Mouse (Mus musculus): ENCODE results near the gene Fam167b. TPM values are rescaled to one million over a fixed set of nuclear protein-coding genes. Genes with fewer than 3 reads are reported as not detected.

The Fam167b gene
- not detected in 2 replicates for total RNA-seq (2012; rRNA removed)

DNA sequence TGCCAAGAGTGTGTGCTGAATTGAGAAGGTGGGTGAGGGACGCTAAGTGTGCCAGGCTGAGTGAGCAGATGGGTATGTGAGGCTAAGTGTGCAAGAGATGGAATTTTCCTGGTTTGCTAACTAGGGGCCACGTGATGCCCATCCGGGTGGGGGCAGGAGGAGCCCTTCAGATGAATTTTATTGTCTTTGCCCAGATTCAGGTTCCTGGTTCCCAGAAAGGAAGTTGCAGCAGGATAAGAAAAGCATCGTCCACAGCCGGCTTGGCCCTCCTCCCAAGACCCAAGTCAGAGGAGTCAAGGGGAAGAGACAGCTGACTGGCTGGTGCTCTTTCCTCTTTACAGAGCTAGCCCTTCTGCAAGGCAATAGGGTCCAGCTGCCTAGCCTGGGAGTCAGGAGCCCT, at the start of gene Fam167b:
Fam167b (minus strand) TSS at position 84 of the 400 bp plus-strand sequence.
- in situ Hi-C loops (cut with MboI; ENCODE audit: low sequenced_read_pairs in 2 of 2, unreplicated experiment in 2 of 2): no loop called here
- Histone ChIP-seq H3K4me1 (ENCODE audit: control insufficient read depth in 2 of 2, insufficient read depth in 2 of 2, low read length in 2 of 2, poor library complexity in 1 of 2) (peaks cover 0 to 6% of the 10 kb centered on the region in 2 experiments; a peak in 1 of 4 replicates), H3K9ac (ENCODE audit: insufficient read depth, low read depth, low read length, poor library complexity, severe bottlenecking) (0 out of 2 replicates have a peak within 1 kb of the TSS, but pooled peaks have one; percentile 7), H3K9me3 (ENCODE audit: control insufficient read depth, insufficient read depth, low read depth, low read length) (no peaks in the 10 kb centered on the region), H3K4me3 (ENCODE audit: insufficient read depth in 1 of 2, low read depth in 1 of 2, low read length in 2 of 2, poor library complexity in 1 of 2, severe bottlenecking in 1 of 2) (no peak within 1 kb of the TSS), H3K27ac (ENCODE audit: insufficient read depth, low read depth, low read length, poor library complexity, severe bottlenecking) (no peak within 1 kb of the TSS), H3K36me3 (ENCODE audit: control insufficient read depth, insufficient read depth, low read length, poor library complexity, severe bottlenecking) (no peaks in the 10 kb centered on the region)
- TF ChIP-seq CHD2 (IDR thresholded peaks at IDR 0.05; ENCODE audit: low read depth, low read length) (no peak), ZNF384 (IDR thresholded peaks at IDR 0.05; ENCODE audit: low read depth, low read length) (no peak), HCFC1 (IDR thresholded peaks at IDR 0.05; ENCODE audit: borderline replicate concordance, insufficient read depth, low read length) (no peak), ZC3H11A (IDR thresholded peaks at IDR 0.05; ENCODE audit: borderline replicate concordance, low read depth, low read length) (no peak), MAFK (IDR thresholded peaks at IDR 0.05; ENCODE audit: insufficient read depth, low read depth, low read length) (no peak)
- DNase-seq (ENCODE audit: low read depth, low spot score): no peak

DNA sequence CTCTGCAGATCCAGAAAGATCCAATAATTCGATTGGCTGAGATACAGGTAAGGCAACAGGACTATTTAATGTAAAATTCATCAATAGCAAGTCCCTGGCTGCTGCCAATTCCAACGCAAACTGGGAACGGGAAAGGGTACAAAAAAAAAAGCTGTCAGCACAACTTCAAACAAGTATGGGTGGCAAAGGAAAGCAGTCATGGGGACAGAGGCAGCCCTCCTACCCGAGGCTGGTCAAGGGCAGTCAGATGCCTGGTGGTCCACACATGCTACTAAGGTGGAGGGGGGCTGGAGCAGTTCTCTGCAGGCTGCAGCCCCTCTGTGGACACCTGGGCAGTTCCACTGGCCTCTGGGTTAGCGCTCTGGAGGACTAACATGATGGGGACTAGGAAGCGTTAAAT, 47.7 kb upstream of the Fam167b start:
- Histone ChIP-seq H3K36me3 (ENCODE audit: control insufficient read depth, insufficient read depth, low read length, poor library complexity, severe bottlenecking) (peaks cover 42% of the 10 kb centered on the region), H3K4me3 (ENCODE audit: insufficient read depth in 1 of 2, low read depth in 1 of 2, low read length in 2 of 2, poor library complexity in 1 of 2, severe bottlenecking in 1 of 2) (no peak overlapping the region), H3K4me1 (ENCODE audit: control insufficient read depth in 2 of 2, insufficient read depth in 2 of 2, low read length in 2 of 2, poor library complexity in 1 of 2) (peaks cover 0 to 7% of the 10 kb centered on the region in 2 experiments; a peak in 1 of 4 replicates), H3K9ac (ENCODE audit: insufficient read depth, low read depth, low read length, poor library complexity, severe bottlenecking) (no peak overlapping the region), H3K9me3 (ENCODE audit: control insufficient read depth, insufficient read depth, low read depth, low read length) (no peaks in the 10 kb centered on the region), H3K27ac (ENCODE audit: insufficient read depth, low read depth, low read length, poor library complexity, severe bottlenecking) (no peak overlapping the region)
- in situ Hi-C loops (cut with MboI; ENCODE audit: low sequenced_read_pairs in 2 of 2, unreplicated experiment in 2 of 2): no loop called here
- DNase-seq (ENCODE audit: low read depth, low spot score): no peak
- TF ChIP-seq HCFC1 (IDR thresholded peaks at IDR 0.05; ENCODE audit: borderline replicate concordance, insufficient read depth, low read length) (no peak), ZNF384 (IDR thresholded peaks at IDR 0.05; ENCODE audit: low read depth, low read length) (no peak), MAFK (IDR thresholded peaks at IDR 0.05; ENCODE audit: insufficient read depth, low read depth, low read length) (no peak), CHD2 (IDR thresholded peaks at IDR 0.05; ENCODE audit: low read depth, low read length) (no peak), ZC3H11A (IDR thresholded peaks at IDR 0.05; ENCODE audit: borderline replicate concordance, low read depth, low read length) (no peak)

DNA sequence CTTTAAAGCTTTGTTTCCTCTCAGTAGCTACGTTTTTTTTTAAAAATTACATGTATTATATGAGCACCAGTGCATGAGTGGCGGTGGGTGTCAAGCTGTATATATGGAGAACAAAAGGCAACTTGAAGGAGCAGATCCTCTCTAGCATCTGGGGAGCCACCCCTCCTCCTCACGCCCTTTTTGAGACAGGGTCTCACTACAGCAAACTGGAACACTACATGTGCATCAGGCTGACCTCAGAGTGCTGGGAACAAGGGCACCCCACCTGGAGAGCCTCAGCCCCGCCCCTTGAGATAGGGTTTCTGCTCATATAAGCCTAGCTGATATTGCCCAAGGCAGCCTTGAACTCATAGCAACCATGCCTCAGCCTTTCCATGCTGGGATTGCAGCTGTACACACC, 47.1 kb upstream of the Fam167b start:
- no peak for DNase-seq (ENCODE audit: low read depth, low spot score)
- in situ Hi-C loops (cut with MboI; ENCODE audit: low sequenced_read_pairs in 2 of 2, unreplicated experiment in 2 of 2): no loop called here
- Histone ChIP-seq H3K9me3 (ENCODE audit: control insufficient read depth, insufficient read depth, low read depth, low read length) (no peaks in the 10 kb centered on the region), H3K4me3 (ENCODE audit: insufficient read depth in 1 of 2, low read depth in 1 of 2, low read length in 2 of 2, poor library complexity in 1 of 2, severe bottlenecking in 1 of 2) (no peak overlapping the region), H3K27ac (ENCODE audit: insufficient read depth, low read depth, low read length, poor library complexity, severe bottlenecking) (no peak overlapping the region), H3K36me3 (ENCODE audit: control insufficient read depth, insufficient read depth, low read length, poor library complexity, severe bottlenecking) (peaks cover 38% of the 10 kb centered on the region), H3K4me1 (ENCODE audit: control insufficient read depth in 2 of 2, insufficient read depth in 2 of 2, low read length in 2 of 2, poor library complexity in 1 of 2) (peaks cover 0 to 7% of the 10 kb centered on the region in 2 experiments; a peak in 1 of 4 replicates), H3K9ac (ENCODE audit: insufficient read depth, low read depth, low read length, poor library complexity, severe bottlenecking) (no peak overlapping the region)
- TF ChIP-seq CHD2 (IDR thresholded peaks at IDR 0.05; ENCODE audit: low read depth, low read length): no peak
- no peak for TF ChIP-seq ZC3H11A (IDR thresholded peaks at IDR 0.05; ENCODE audit: borderline replicate concordance, low read depth, low read length)

DNA sequence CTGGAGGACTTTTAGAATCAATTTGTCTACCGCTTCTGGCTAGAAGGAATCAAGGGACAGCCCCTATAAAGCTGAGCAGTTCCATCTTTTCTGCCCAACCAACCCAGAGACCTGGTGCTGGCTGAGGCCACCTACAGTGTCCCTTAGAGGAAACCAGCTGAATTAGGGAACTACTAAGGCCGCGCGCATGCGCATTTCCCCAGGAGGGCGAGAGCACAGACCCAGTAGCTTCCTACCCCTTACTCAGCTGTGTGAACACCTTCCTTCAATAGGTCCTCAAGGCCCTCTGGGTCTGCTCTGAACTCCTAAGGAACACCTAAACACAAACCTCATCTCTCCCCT, 46.7 kb upstream of the Fam167b start:
- Histone ChIP-seq H3K4me3 (ENCODE audit: insufficient read depth in 1 of 2, low read depth in 1 of 2, low read length in 2 of 2, poor library complexity in 1 of 2, severe bottlenecking in 1 of 2) (no peak overlapping the region), H3K27ac (ENCODE audit: insufficient read depth, low read depth, low read length, poor library complexity, severe bottlenecking) (no peak overlapping the region), H3K9ac (ENCODE audit: insufficient read depth, low read depth, low read length, poor library complexity, severe bottlenecking) (no peak overlapping the region), H3K36me3 (ENCODE audit: control insufficient read depth, insufficient read depth, low read length, poor library complexity, severe bottlenecking) (peaks cover 33% of the 10 kb centered on the region), H3K9me3 (ENCODE audit: control insufficient read depth, insufficient read depth, low read depth, low read length) (no peaks in the 10 kb centered on the region), H3K4me1 (ENCODE audit: control insufficient read depth in 2 of 2, insufficient read depth in 2 of 2, low read length in 2 of 2, poor library complexity in 1 of 2) (peaks cover 0 to 7% of the 10 kb centered on the region in 2 experiments; a peak in 1 of 4 replicates)
- in situ Hi-C loops (cut with MboI; ENCODE audit: low sequenced_read_pairs in 2 of 2, unreplicated experiment in 2 of 2): no loop called here
- DNase-seq (ENCODE audit: low read depth, low spot score): no peak
- no peak for TF ChIP-seq ZC3H11A (IDR thresholded peaks at IDR 0.05; ENCODE audit: borderline replicate concordance, low read depth, low read length)
- no peak for TF ChIP-seq HCFC1 (IDR thresholded peaks at IDR 0.05; ENCODE audit: borderline replicate concordance, insufficient read depth, low read length)
- no peak for TF ChIP-seq MAFK (IDR thresholded peaks at IDR 0.05; ENCODE audit: insufficient read depth, low read depth, low read length)
- no peak for TF ChIP-seq ZNF384 (IDR thresholded peaks at IDR 0.05; ENCODE audit: low read depth, low read length)
- TF ChIP-seq CHD2 (IDR thresholded peaks at IDR 0.05; ENCODE audit: low read depth, low read length): no peak

Data from ES-E14 (cell line).